Mouse (Mus musculus): Measurements from ENCODE around the gene Hbs1l.

Hbs1l gene

GRCm38 (mm10) chr10:21304672-21305632, 9.2 kb downstream of the Hbs1l start:
- DNase-seq (ENCODE audit: low read depth, low spot score) = no peak

GRCm38 (mm10) chr10:21313732-21314131, 18.0 kb downstream of the Hbs1l start:
- no peak for DNase-seq (ENCODE audit: low read depth, low spot score)

GRCm38 (mm10) chr10:21316123-21316522, 20.3 kb downstream of the Hbs1l start:
- no peak for DNase-seq (ENCODE audit: low read depth, low spot score)

GRCm38 (mm10) chr10:21318250-21318649, 22.5 kb downstream of the Hbs1l start:
- no peak for DNase-seq (ENCODE audit: low read depth, low spot score)

GRCm38 (mm10) chr10:21318996-21319395, 23.2 kb downstream of the Hbs1l start:
- DNase-seq (ENCODE audit: low read depth, low spot score) = no peak

- DNase-seq (ENCODE audit: low read depth, low spot score) = no peak
Observed at GRCm38 (mm10) chr10:21320601-21321000, 24.8 kb downstream of the Hbs1l start.

- DNase-seq (ENCODE audit: low read depth, low spot score) = no peak
Observed at GRCm38 (mm10) chr10:21326352-21326751, 30.6 kb downstream of the Hbs1l start.

GRCm38 (mm10) chr10:21327605-21328135, 31.9 kb downstream of the Hbs1l start:
- no peak for DNase-seq (ENCODE audit: low read depth, low spot score)

GRCm38 (mm10) chr10:21334349-21335105, 38.7 kb downstream of the Hbs1l start:
- DNase-seq (ENCODE audit: low read depth, low spot score) = no peak

GRCm38 (mm10) chr10:21335534-21335933, 39.8 kb downstream of the Hbs1l start:
- DNase-seq (ENCODE audit: low read depth, low spot score) = no peak

- DNase-seq (ENCODE audit: low read depth, low spot score) = peak; percentile 5
Observed at GRCm38 (mm10) chr10:21337191-21337590, 41.4 kb downstream of the Hbs1l start.

GRCm38 (mm10) chr10:21341706-21342105, 45.9 kb downstream of the Hbs1l start:
- DNase-seq (ENCODE audit: low read depth, low spot score) = no peak

GRCm38 (mm10) chr10:21342331-21343005, 46.7 kb downstream of the Hbs1l start:
- DNase-seq (ENCODE audit: low read depth, low spot score) = no peak

GRCm38 (mm10) chr10:21347332-21347731, 51.6 kb downstream of the Hbs1l start:
- DNase-seq (ENCODE audit: low read depth, low spot score) = no peak

- DNase-seq (ENCODE audit: low read depth, low spot score) = no peak
Observed at GRCm38 (mm10) chr10:21349449-21349848, 53.7 kb downstream of the Hbs1l start.

- no peak for DNase-seq (ENCODE audit: low read depth, low spot score)
Observed at GRCm38 (mm10) chr10:21349946-21350345, 54.2 kb downstream of the Hbs1l start.

- no peak for DNase-seq (ENCODE audit: low read depth, low spot score)
Observed at GRCm38 (mm10) chr10:21350531-21351515, 55.0 kb downstream of the Hbs1l start.

- no peak for DNase-seq (ENCODE audit: low read depth, low spot score)
Observed at GRCm38 (mm10) chr10:21351766-21352165, 56.0 kb downstream of the Hbs1l start.

GRCm38 (mm10) chr10:21353890-21354289, 58.1 kb downstream of the Hbs1l start:
- DNase-seq (ENCODE audit: low read depth, low spot score) = no peak

- no peak for DNase-seq (ENCODE audit: low read depth, low spot score)
Observed at GRCm38 (mm10) chr10:21354506-21354905, 58.7 kb downstream of the Hbs1l start.
